Mouse (Mus musculus) urinary bladder, postnatal 25 days (tissue): ENCODE measurements around the gene Sox1.

Experiments used
- DNase-seq: peaks from one replicate; pipeline ENCODE4 v3.0.0; 2022; ENCODE audit warnings: low spot score

The Sox1 gene

GRCm38 (mm10) chr8:12425906-12426305 lies 30.8 kb downstream of the Sox1 start:
- no peak for DNase-seq

DNA sequence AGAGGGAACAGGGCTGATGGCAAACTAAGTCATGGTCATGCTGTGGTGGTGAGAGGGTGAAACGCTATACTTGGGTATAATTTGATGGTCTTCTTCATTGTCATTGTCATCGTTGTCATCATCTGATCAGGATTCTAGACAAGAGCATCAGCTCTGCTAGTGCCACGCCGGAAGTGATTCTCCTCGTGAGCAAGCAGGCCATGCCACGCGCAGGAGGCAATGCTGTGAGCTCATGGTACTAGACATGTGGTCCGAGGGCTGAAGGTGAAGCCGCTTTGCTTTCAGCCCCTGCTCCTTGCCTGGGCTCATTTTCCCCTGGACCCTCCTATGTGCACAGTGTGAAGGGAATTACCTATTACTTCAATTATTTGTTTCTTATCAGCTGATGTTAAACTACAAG lies 32.3 kb downstream of the Sox1 start:
- DNase-seq = no peak

GRCm38 (mm10) chr8:12427886-12428799 lies 33.0 kb downstream of the Sox1 start:
- no peak for DNase-seq

- no peak for DNase-seq
Observed at GRCm38 (mm10) chr8:12428931-12429330, 33.8 kb downstream of the Sox1 start.

- DNase-seq = no peak
Observed at GRCm38 (mm10) chr8:12429601-12430172, 34.6 kb downstream of the Sox1 start.

DNA sequence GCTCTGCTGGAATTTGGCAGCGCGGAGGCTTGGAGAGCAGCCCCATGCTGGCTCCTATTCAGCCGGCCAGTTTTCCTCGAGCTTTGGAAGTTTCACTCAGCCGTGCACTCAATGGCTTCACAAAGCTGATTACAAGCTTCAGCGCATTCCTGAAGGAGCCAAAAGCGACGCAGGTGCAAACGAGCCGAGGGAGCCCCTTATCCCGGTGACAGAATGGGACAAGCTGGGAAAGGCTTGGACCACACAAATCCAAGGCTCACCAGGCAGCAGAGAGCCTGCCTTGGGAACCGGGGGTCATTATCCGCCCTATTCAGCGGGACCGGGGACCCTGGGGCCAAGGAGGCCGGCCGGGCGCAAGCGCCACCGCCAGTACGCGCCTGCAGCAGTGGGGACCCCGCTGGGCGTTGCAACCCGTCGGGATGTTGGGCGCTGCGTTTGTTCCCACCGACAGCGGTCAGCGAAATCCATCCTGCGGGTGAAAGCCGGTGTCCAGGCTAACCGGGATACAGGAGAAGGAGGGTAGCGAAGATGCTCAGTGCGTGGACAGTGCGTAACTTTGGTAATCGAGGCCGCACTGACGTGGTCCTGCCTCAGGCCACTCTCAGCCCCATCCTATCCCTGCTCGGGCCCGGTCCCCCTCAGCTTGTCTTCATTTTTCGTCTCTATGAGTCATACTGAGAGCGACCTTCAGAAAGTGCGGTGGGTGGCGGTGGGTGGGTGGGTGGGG lies 35.2 kb downstream of the Sox1 start:
- DNase-seq = no peak

DNA sequence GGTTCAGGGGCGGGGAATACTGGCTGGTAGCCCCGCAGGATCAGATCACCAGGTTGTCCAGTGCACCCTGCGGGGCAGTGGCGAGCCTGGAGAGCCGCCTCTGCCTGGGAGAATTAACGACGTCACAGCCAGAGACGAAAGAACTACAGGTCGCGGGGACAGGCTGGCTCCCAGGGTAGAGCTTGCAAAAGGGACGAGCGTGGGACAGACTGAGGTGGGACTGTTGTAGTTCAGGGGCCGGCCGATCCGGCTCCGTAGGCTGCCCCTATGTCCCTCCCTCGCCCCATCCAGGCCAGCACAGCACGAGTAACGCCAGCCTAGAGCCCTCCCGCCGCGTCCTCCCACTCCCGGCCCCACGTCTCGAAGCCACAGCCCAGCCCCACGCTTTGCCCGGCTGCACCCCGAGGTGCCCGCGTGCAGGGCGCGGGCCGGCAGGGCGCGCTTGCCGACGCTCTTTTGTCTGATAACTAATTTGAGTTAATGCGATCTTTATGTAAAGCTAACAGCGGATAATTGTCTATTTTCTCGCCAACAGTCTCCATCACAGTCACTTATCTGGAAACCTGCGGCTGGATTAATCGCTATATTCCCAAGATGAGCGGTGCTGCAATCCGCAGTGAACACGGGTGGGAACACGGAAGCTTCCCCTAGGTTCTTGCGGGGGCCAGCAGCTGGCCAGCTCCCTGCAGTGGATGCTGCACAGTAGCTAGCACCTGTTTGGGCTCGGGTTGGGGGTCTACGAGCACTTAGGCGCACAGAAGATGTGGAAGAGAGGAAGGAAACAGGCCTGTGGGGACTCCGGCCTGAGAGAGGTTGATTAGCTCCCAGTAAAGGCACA lies 36.0 kb downstream of the Sox1 start:
- DNase-seq = no peak

GRCm38 (mm10) chr8:12431738-12432055 lies 36.6 kb downstream of the Sox1 start:
- no peak for DNase-seq

GRCm38 (mm10) chr8:12432546-12432945 lies 37.5 kb downstream of the Sox1 start:
- DNase-seq = no peak

DNA sequence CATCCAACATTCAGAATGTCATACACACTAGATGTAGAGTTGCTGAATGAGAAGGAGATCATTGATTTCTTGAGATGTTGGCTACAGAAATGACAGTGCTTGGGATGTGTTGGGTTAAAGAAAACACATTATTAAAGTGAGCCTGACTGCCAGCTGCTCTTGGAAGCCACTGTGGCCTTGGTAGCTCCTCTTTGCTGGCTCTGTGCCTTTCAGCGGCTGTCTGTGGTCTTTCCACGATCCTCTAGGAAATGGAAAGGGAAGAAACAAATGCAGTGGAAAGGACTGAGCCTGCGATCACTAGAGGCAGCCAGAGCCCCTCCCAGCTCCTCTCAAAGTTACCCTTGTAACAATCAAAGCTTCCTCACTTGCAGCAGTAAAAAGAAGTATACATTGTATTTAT lies 39.7 kb downstream of the Sox1 start:
- DNase-seq = no peak

- DNase-seq = no peak
Observed at GRCm38 (mm10) chr8:12438021-12438420, 42.9 kb downstream of the Sox1 start.

- no peak for DNase-seq
Observed at GRCm38 (mm10) chr8:12439044-12439443, 43.9 kb downstream of the Sox1 start.

GRCm38 (mm10) chr8:12439846-12440245 lies 44.8 kb downstream of the Sox1 start:
- no peak for DNase-seq

GRCm38 (mm10) chr8:12440997-12441396 lies 45.9 kb downstream of the Sox1 start:
- DNase-seq = no peak

DNA sequence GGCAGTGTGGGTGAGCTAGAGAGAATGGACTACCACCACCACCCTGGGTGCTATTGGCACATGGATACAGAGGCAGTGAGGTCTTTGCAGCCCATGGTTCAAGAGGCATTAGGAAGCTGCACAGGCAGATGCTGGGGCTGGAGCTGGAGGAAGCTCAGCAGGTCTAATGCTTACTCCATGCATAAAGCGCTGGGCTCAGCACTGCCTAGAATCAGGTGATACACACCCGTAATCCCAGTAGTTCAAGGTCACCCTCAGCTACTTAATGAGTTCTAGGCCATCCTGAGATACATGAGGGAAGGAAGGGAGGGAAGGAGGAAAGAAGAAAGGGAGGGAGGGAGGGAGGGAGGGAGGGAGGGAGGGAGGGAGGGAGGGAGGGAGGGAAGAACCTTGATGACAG lies 50.2 kb downstream of the Sox1 start:
- DNase-seq = no peak

GRCm38 (mm10) chr8:12445926-12446680 lies 51.0 kb downstream of the Sox1 start:
- no peak for DNase-seq
